Mouse (Mus musculus) heart, postnatal 0 days (tissue): Measurements from ENCODE around the gene Pnpo.

ENCODE experiments used
- CTCF ChIP-seq: IDR thresholded peaks from 2 replicates; pipeline ENCODE4 v1.5.1; 2016; ENCODE audit warnings: antibody characterized with exemption, control low read depth, low read depth
- EP300 ChIP-seq: IDR thresholded peaks from 2 replicates; pipeline ENCODE4 v1.6.1; 2016; ENCODE audit warnings: antibody characterized with exemption, low read depth

DNA sequence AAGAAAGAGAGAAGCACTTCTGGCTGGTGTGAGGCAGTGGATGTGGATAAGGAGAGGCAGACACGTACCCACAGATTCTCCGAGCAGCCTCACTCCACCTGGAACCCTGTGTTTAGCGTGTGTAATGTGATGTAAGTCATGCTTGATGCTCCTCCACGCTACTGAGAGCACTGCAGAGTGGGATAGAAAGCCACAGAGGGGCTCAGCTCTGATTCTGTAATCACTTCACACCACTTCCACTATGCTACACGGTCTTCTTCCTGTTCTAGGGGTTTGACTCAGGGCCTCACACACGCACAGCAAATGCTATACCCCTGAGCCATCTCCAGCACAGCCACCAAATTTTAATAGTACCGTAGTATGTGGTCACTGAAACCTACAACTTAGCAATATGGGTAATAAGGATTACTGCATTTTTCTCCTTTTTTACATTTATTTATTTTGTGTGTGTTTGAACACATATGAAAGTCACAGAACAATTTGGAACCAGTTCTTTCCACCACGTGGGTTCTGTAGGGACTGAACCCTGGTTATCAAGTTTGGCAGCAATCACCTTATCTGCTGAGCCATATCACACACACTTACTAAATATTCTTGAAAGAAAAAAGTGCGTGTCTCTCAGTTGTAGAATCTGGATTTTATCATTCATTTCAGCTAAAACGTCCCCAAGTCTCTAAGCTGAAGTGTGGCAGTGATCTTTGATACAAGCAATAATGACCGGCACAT is 23.9 kb upstream of the Pnpo start:
- TF ChIP-seq CTCF = no peak
- TF ChIP-seq EP300 = no peak
